Mouse (Mus musculus): ENCODE measurements at regions not wholly inside any gene's neighbourhood (a gene's known extent, or its start where the extent isn't known, plus 50 kb on each side); places are given as distances from the start of the nearest gene placed in this dataset.

- no peak for TF ChIP-seq POLR2A (IDR thresholded peaks at IDR 0.05; ENCODE audit: insufficient read depth, low read length)
- no peak for TF ChIP-seq CTCF (IDR thresholded peaks at IDR 0.05; ENCODE audit: low read depth, low read length)
- no peak for TF ChIP-seq EP300 (IDR thresholded peaks at IDR 0.05; ENCODE audit: insufficient read depth, low read depth, low read length)
Measured at GRCm38 (mm10) chr6:135632671-135633070, 270.3 kb downstream of the Emp1 start.

Data from ES-Bruce4 (cell line).